ENCODE assay signal across 9 mouse cellular contexts in genomic region chr2:93870842-93871241, GRCm38 (mm10). TPM values are rescaled to one million over a fixed set of nuclear protein-coding genes. Genes with fewer than 3 reads are reported as not detected.
A peak's percentile ranks its signal among the peaks of the same experiment; 100 is the strongest.
DNase-seq lines count a peak whose midpoint lies in the region; ATAC-seq and TF ChIP-seq lines count a peak whose summit lies in the region.
"Had no signal": no experiment of that assay in that cellular context is flagged by ENCODE, and none has a peak within 500 bp of the region (broad histone marks: within the 10 kb centered on the region; RNA-seq: fewer than 3 reads in every experiment).

No protein-coding gene starts in this region.

- no peak for ATAC-seq in intestine, postnatal 0 days
- 0 out of 2 replicates have a peak, but pooled peaks have one; percentile 40 for ATAC-seq in midbrain, embryonic 16.5 days
- no peak for ATAC-seq in stomach, postnatal 0 days (ENCODE audit: low FRiP score, low TSS enrichment)

- no peaks in the 10 kb centered on the region for H3K9me3 ChIP-seq in intestine, postnatal 0 days (ENCODE audit: control insufficient read depth)
- no peaks in the 10 kb centered on the region for H3K9me3 ChIP-seq in midbrain, embryonic 16.5 days (replicated peaks; ENCODE audit: control insufficient read depth, low read length, poor library complexity, severe bottlenecking)
- H3K9me3 ChIP-seq in stomach, postnatal 0 days (ENCODE audit: control insufficient read depth, low read length), result no peaks in the 10 kb centered on the region
- H3K9me3 ChIP-seq: embryonic facial prominence, embryonic 13.5 days had no signal

- DNase-seq in 3T3-L1 (ENCODE audit: low read depth, low spot score) (peak; percentile 94), WW6 (ENCODE audit: low read depth, low spot score) (peak; percentile 59)
- DNase-seq in cerebellum, postnatal 36 days, result peak; percentile 68 to 79
- DNase-seq in gastrocnemius, adult 2 months, result peak; percentile 73
- DNase-seq in left cerebral cortex, postnatal 25 days (ENCODE audit: low spot score in 2 of 2), result peak; percentile 75 to 83
- peak; percentile 66 for DNase-seq in stomach, postnatal 0 days (ENCODE audit: low spot score)

- no peaks in the 10 kb centered on the region for H3K27me3 ChIP-seq in intestine, postnatal 0 days (replicated peaks; ENCODE audit: control insufficient read depth, insufficient read depth, low read length)
- H3K27me3 ChIP-seq in midbrain, embryonic 16.5 days (ENCODE audit: control insufficient read depth, insufficient read depth, low read depth, low read length), result no peaks in the 10 kb centered on the region
- no peaks in the 10 kb centered on the region for H3K27me3 ChIP-seq in stomach, postnatal 0 days (ENCODE audit: control insufficient read depth, insufficient read depth, low read length)

- intact Hi-C loops in gastrocnemius, adult 2 months (cut with DNase I), result loop anchor here (1.0 kb wide), 1 partner anchor 131 kb away; no protein-coding TSS in a partner anchor
- intact Hi-C loops in left cerebral cortex, postnatal 25 days (cut with DNase I), result loop anchor here (1.0 to 2.0 kb wide), 2 partner anchors 86 to 131 kb away; partner anchors contain the start of gene Gm13889

- no peak for TF ChIP-seq EP300 in stomach, postnatal 0 days (optimal IDR thresholded peaks at IDR 0.05)

- H3K4me1 ChIP-seq in intestine, postnatal 0 days (replicated peaks; ENCODE audit: control insufficient read depth, insufficient read depth, low read length), result no peaks in the 10 kb centered on the region
- H3K4me1 ChIP-seq in midbrain, embryonic 16.5 days (ENCODE audit: control insufficient read depth, insufficient read depth, low read length), result peaks cover 6% of the 10 kb centered on the region
- no peaks in the 10 kb centered on the region; the same call in 1 of the 2 replicates for H3K4me1 ChIP-seq in stomach, postnatal 0 days (replicated peaks; ENCODE audit: control insufficient read depth, insufficient read depth)

- H3K9ac ChIP-seq in intestine, postnatal 0 days (ENCODE audit: low read depth, low read length), result no peak overlapping the region
- H3K9ac ChIP-seq in midbrain, embryonic 16.5 days (ENCODE audit: low read depth, low read length), result no peak overlapping the region
- no peak overlapping the region for H3K9ac ChIP-seq in stomach, postnatal 0 days (ENCODE audit: low read length)
- H3K9ac ChIP-seq: embryonic facial prominence, embryonic 13.5 days had no signal

- no peak overlapping the region for H3K4me3 ChIP-seq in gastrocnemius, adult 2 months
- H3K4me3 ChIP-seq in intestine, postnatal 0 days (ENCODE audit: low read depth, low read length), result no peak overlapping the region
- H3K4me3 ChIP-seq in midbrain, embryonic 16.5 days (ENCODE audit: low read depth, low read length), result no peak overlapping the region
- no peak overlapping the region for H3K4me3 ChIP-seq in stomach, postnatal 0 days (ENCODE audit: low read depth, low read length)
- H3K4me3 ChIP-seq: embryonic facial prominence, embryonic 13.5 days had no signal

- H3K36me3 ChIP-seq in intestine, postnatal 0 days (ENCODE audit: control insufficient read depth, insufficient read depth), result no peaks in the 10 kb centered on the region
- no peaks in the 10 kb centered on the region for H3K36me3 ChIP-seq in midbrain, embryonic 16.5 days (ENCODE audit: control insufficient read depth, insufficient read depth, low read length)
- H3K36me3 ChIP-seq in stomach, postnatal 0 days (ENCODE audit: control insufficient read depth, insufficient read depth, low read length), result no peaks in the 10 kb centered on the region
- H3K36me3 ChIP-seq: embryonic facial prominence, embryonic 13.5 days had no signal

- WGBS in intestine, postnatal 0 days, result 46% methylated on average over 4 of the region's 4 CpGs
- WGBS in midbrain, embryonic 16.5 days, result 39% methylated on average over 4 of the region's 4 CpGs
- 48% methylated on average over 4 of the region's 4 CpGs for WGBS in stomach, postnatal 0 days

- no peak overlapping the region for H3K4me2 ChIP-seq in intestine, postnatal 0 days (replicated peaks; ENCODE audit: low read depth)
- H3K4me2 ChIP-seq in midbrain, embryonic 16.5 days (ENCODE audit: low read length), result no peak overlapping the region
- H3K4me2 ChIP-seq in stomach, postnatal 0 days (replicated peaks; ENCODE audit: low read depth), result no peak overlapping the region
- H3K4me2 ChIP-seq: embryonic facial prominence, embryonic 13.5 days had no signal

- no peak overlapping the region for H3K27ac ChIP-seq in gastrocnemius, adult 2 months
- no peak overlapping the region for H3K27ac ChIP-seq in intestine, postnatal 0 days (ENCODE audit: low read depth, low read length)
- no peak overlapping the region for H3K27ac ChIP-seq in midbrain, embryonic 16.5 days (ENCODE audit: low read length)
- H3K27ac ChIP-seq in stomach, postnatal 0 days (replicated peaks), result no peak overlapping the region
- H3K27ac ChIP-seq: embryonic facial prominence, embryonic 13.5 days had no signal

- peak; percentile 81 for TF ChIP-seq CTCF in gastrocnemius, adult 2 months (IDR thresholded peaks at IDR 0.05)
- TF ChIP-seq CTCF in intestine, postnatal 0 days (IDR thresholded peaks at IDR 0.05; ENCODE audit: low read depth), result peak; percentile 74
- peak; percentile 77 for TF ChIP-seq CTCF in stomach, postnatal 0 days (IDR thresholded peaks at IDR 0.05; ENCODE audit: low read depth)

RNA-seq across cellular contexts. Expression of gene Accsl, which starts 1.9 kb away (rescaled TPM):
- total RNA-seq in gastrocnemius, adult 2 months (2021), result not detected
- polyA plus RNA-seq in intestine, postnatal 0 days (2015; fragmentation: Nextera tagmentation; extraction: Ambion mirVana), result not detected in 2 replicates
- total RNA-seq in left cerebral cortex, postnatal 25 days (2021), result not detected
- polyA plus RNA-seq in midbrain, embryonic 16.5 days (2015; fragmentation: Nextera tagmentation; extraction: Ambion mirVana), result 0.21 TPM in 1 of 2 replicates, not detected in the other
- not detected in 2 replicates for polyA plus RNA-seq in stomach, postnatal 0 days (2015; fragmentation: Nextera tagmentation; extraction: Ambion mirVana)
- polyA plus RNA-seq: embryonic facial prominence, embryonic 13.5 days had no signal

RNA-seq across cellular contexts. Expression of gene Accs, which starts 21.1 kb away (rescaled TPM):
- total RNA-seq in gastrocnemius, adult 2 months (2021), result 1 to 10 TPM; 1.7 to 2.2 TPM
- polyA plus RNA-seq in intestine, postnatal 0 days (2015; fragmentation: Nextera tagmentation; extraction: Ambion mirVana), result 7.6 and 8.4 TPM in 2 replicates
- total RNA-seq in left cerebral cortex, postnatal 25 days (2021), result 1 to 10 TPM; 2.4 to 3.6 TPM
- polyA plus RNA-seq in midbrain, embryonic 16.5 days (2015; fragmentation: Nextera tagmentation; extraction: Ambion mirVana), result 4.3 and 4.5 TPM in 2 replicates
- polyA plus RNA-seq in stomach, postnatal 0 days (2015; fragmentation: Nextera tagmentation; extraction: Ambion mirVana), result 4.7 and 5.0 TPM in 2 replicates

RNA-seq across cellular contexts. Expression of gene Ext2, which starts 48.5 kb away (rescaled TPM):
- 10 to 100 TPM; 39.6 to 41.5 TPM for total RNA-seq in gastrocnemius, adult 2 months (2021)
- polyA plus RNA-seq in intestine, postnatal 0 days (2015; fragmentation: Nextera tagmentation; extraction: Ambion mirVana), result 40.8 and 43.1 TPM in 2 replicates
- 10 to 100 TPM; 51.2 to 53.0 TPM for total RNA-seq in left cerebral cortex, postnatal 25 days (2021)
- 71.3 and 74.9 TPM in 2 replicates for polyA plus RNA-seq in midbrain, embryonic 16.5 days (2015; fragmentation: Nextera tagmentation; extraction: Ambion mirVana)
- polyA plus RNA-seq in stomach, postnatal 0 days (2015; fragmentation: Nextera tagmentation; extraction: Ambion mirVana), result 51.0 and 51.2 TPM in 2 replicates
